Mouse (Mus musculus): ENCODE measurements around the gene Hmcn2. TPM values are rescaled to one million over a fixed set of nuclear protein-coding genes. Genes with fewer than 3 reads are reported as not detected.

Gene Hmcn2
- polyA plus RNA-seq, 1 experiment from 2014 or later, result 0.73 TPM

DNA sequence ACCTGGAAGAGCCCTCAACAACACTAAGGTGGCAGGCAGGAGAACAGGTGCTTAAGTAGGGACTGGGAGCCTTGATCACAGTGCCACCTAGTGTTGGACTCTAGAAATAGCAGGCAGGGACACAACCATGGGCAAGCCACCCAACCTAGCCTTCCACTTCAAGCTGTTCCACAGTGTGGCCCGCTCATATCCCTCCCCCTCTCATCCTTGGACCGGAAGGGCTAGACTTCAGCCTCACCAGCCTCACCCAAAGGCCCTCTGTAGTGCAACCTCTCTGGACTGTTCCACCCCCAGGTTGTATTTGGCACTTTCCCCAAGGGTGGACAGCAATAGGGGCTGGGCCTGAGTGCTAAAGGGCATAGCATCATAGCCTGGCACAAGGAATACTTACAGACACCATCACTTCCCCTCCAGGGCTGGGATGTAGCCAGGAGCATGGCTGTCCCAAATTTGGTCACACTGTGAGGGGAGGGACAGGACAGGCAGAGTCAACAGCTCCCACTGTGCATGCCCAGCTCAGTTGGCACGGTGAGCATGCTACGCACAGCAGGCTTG, 67.2 kb downstream of the Hmcn2 start:
- Histone ChIP-seq H3K4me2 (ENCODE audit: low read length) (no peak overlapping the region), H3K9me3 (ENCODE audit: control insufficient read depth, low read length) (no peaks in the 10 kb centered on the region), H3K36me3 (ENCODE audit: control insufficient read depth, insufficient read depth, low read length) (no peaks in the 10 kb centered on the region), H3K27ac (replicated peaks in 1 of 2; ENCODE audit: control insufficient read depth in 1 of 2, insufficient read depth in 1 of 2, low read depth in 2 of 2, low read length in 2 of 2) (no peak overlapping the region), H3K27me3 (ENCODE audit: control insufficient read depth, insufficient read depth, low read length) (peaks cover 5% of the 10 kb centered on the region; the same call in 1 of the 2 replicates), H3K4me1 (ENCODE audit: control insufficient read depth in 2 of 2, insufficient read depth in 2 of 2, low read length in 2 of 2) (no peaks in the 10 kb centered on the region; a peak in 1 of 4 replicates), H3K4me3 (ENCODE audit: control insufficient read depth in 1 of 2, insufficient read depth in 1 of 2, low read depth in 1 of 2, low read length in 2 of 2) (no peak overlapping the region), H3K9ac (ENCODE audit: low read length) (no peak overlapping the region)
- no peak; the same call in 1 of the 2 replicates for ATAC-seq (ENCODE audit: insufficient number of reproducible peaks, insufficient read depth, low FRiP score, low read depth)
- 53% methylated on average over 4 of the region's 4 CpGs for WGBS

DNA sequence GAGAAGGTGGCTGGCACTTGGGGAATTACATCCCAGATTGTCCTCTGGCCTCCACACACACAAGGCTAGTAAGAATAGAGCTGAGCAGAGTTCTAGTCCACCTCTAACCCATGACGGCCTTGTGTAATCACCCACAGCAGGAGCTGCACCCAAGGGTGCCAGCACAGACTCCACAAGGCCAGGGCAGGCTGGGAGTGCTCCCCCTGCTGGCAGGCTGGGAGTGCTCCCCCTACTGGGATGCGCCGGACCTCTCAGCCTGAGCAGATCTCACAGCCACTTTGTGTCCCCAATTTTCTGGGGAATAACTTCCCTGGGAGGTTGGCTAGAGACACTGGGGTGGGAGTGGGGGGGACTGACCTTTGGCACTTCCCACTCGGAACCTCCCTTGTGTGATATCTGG, 68.7 kb downstream of the Hmcn2 start:
- Histone ChIP-seq H3K4me1 (ENCODE audit: control insufficient read depth in 2 of 2, insufficient read depth in 2 of 2, low read length in 2 of 2) (no peaks in the 10 kb centered on the region; a peak in 1 of 4 replicates), H3K27me3 (ENCODE audit: control insufficient read depth, insufficient read depth, low read length) (peaks cover 5% of the 10 kb centered on the region; the same call in 1 of the 2 replicates), H3K4me3 (ENCODE audit: control insufficient read depth in 1 of 2, insufficient read depth in 1 of 2, low read depth in 1 of 2, low read length in 2 of 2) (no peak overlapping the region), H3K9me3 (ENCODE audit: control insufficient read depth, low read length) (no peaks in the 10 kb centered on the region), H3K36me3 (ENCODE audit: control insufficient read depth, insufficient read depth, low read length) (no peaks in the 10 kb centered on the region), H3K9ac (ENCODE audit: low read length) (no peak overlapping the region), H3K4me2 (ENCODE audit: low read length) (no peak overlapping the region), H3K27ac (replicated peaks in 1 of 2; ENCODE audit: control insufficient read depth in 1 of 2, insufficient read depth in 1 of 2, low read depth in 2 of 2, low read length in 2 of 2) (no peak overlapping the region)
- 16% methylated on average over 4 of the region's 4 CpGs for WGBS
- ATAC-seq (ENCODE audit: insufficient number of reproducible peaks, insufficient read depth, low FRiP score, low read depth), result no peak

DNA sequence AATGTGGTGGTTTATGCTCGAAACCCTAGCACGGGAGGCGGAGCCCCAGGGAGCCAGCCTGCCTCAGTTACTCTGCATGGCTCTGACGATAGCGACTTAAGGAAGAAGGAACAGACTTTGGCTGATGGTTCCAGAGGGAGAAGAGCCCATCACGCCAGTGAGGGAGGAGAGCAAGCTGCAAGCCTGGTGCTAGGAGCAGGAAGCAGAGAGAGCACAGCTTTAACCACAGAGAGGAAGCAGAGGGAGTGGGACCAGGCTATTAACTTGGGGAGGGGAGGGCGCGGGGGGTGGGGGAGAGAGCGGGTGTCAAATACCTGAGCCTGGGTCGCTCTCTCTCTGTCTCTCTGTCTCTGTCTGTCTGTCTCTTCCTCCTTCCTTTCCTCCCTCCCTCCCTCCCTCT, 102.8 kb downstream of the Hmcn2 start:
- 59% methylated on average over 10 of the region's 10 CpGs for WGBS
- H3K4me2 ChIP-seq (ENCODE audit: low read length), result no peak overlapping the region
- H3K36me3 ChIP-seq (ENCODE audit: control insufficient read depth, insufficient read depth, low read length), result no peaks in the 10 kb centered on the region
- H3K4me1 ChIP-seq (ENCODE audit: control insufficient read depth in 2 of 2, insufficient read depth in 2 of 2, low read length in 2 of 2), result peaks cover 0 to 4% of the 10 kb centered on the region in 2 experiments; a peak in 3 of 4 replicates
- H3K9me3 ChIP-seq (ENCODE audit: control insufficient read depth, low read length), result no peaks in the 10 kb centered on the region
- H3K9ac ChIP-seq (ENCODE audit: low read length), result no peak overlapping the region
- no peak overlapping the region for H3K4me3 ChIP-seq (ENCODE audit: control insufficient read depth in 1 of 2, insufficient read depth in 1 of 2, low read depth in 1 of 2, low read length in 2 of 2)
- H3K27me3 ChIP-seq (ENCODE audit: control insufficient read depth, insufficient read depth, low read length), result no peaks in the 10 kb centered on the region; the same call in 1 of the 2 replicates
- H3K27ac ChIP-seq (replicated peaks in 1 of 2; ENCODE audit: control insufficient read depth in 1 of 2, insufficient read depth in 1 of 2, low read depth in 2 of 2, low read length in 2 of 2), result no peak overlapping the region
- no peak for ATAC-seq (ENCODE audit: insufficient number of reproducible peaks, insufficient read depth, low FRiP score, low read depth)

DNA sequence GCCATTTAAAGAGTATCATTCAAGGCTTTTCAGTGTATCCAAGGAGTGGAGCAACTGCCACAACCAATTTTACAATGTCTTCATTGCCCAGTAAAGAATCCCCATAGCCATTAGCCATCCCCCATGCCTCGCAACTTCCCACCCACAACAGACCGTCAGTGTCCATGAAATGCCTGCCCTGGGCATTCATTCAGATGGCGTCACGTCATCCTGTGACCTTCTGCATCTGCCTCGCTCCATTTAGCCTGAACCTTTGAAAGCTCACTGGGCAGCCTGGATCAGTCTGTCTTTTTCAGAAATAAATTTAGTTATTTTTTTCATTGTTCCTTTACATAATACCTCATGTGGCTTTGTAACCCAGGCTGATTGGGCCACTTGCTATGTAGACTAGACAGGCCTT, 103.8 kb downstream of the Hmcn2 start:
- Histone ChIP-seq H3K4me1 (ENCODE audit: control insufficient read depth in 2 of 2, insufficient read depth in 2 of 2, low read length in 2 of 2) (peaks cover 0 to 4% of the 10 kb centered on the region in 2 experiments; a peak in 3 of 4 replicates), H3K4me3 (ENCODE audit: control insufficient read depth in 1 of 2, insufficient read depth in 1 of 2, low read depth in 1 of 2, low read length in 2 of 2) (no peak overlapping the region), H3K27me3 (ENCODE audit: control insufficient read depth, insufficient read depth, low read length) (no peaks in the 10 kb centered on the region; the same call in 1 of the 2 replicates), H3K36me3 (ENCODE audit: control insufficient read depth, insufficient read depth, low read length) (no peaks in the 10 kb centered on the region), H3K9ac (ENCODE audit: low read length) (no peak overlapping the region), H3K4me2 (ENCODE audit: low read length) (no peak overlapping the region), H3K27ac (replicated peaks in 1 of 2; ENCODE audit: control insufficient read depth in 1 of 2, insufficient read depth in 1 of 2, low read depth in 2 of 2, low read length in 2 of 2) (no peak overlapping the region), H3K9me3 (ENCODE audit: control insufficient read depth, low read length) (no peaks in the 10 kb centered on the region)
- no peak for ATAC-seq (ENCODE audit: insufficient number of reproducible peaks, insufficient read depth, low FRiP score, low read depth)
- 92% methylated on average over 5 of the region's 5 CpGs for WGBS

DNA sequence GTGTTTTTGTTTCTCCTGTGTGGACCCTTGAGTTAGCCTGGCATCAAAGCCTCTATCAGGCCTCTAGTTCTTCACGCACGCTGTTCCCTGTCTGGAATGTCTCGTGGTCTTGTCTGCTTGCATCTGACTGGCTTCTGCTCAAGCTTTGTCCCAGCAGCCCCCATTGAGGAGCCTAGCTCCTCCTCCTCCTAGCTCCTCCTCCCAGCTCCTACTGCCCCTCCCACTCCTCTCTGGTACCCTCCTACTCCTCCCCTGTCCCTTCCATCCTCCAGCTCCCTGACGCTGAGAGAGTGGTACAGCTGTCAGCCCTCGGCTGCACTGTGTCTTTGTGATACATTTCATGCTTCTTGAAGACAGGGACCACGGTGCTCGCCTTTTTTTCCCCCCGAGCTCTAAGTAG, 104.4 kb downstream of the Hmcn2 start:
- no peak overlapping the region for H3K4me3 ChIP-seq (ENCODE audit: control insufficient read depth in 1 of 2, insufficient read depth in 1 of 2, low read depth in 1 of 2, low read length in 2 of 2)
- no peak overlapping the region for H3K27ac ChIP-seq (replicated peaks in 1 of 2; ENCODE audit: control insufficient read depth in 1 of 2, insufficient read depth in 1 of 2, low read depth in 2 of 2, low read length in 2 of 2)
- no peaks in the 10 kb centered on the region for H3K9me3 ChIP-seq (ENCODE audit: control insufficient read depth, low read length)
- no peak for ATAC-seq (ENCODE audit: insufficient number of reproducible peaks, insufficient read depth, low FRiP score, low read depth)
- no peaks in the 10 kb centered on the region for H3K36me3 ChIP-seq (ENCODE audit: control insufficient read depth, insufficient read depth, low read length)
- H3K9ac ChIP-seq (ENCODE audit: low read length), result no peak overlapping the region
- H3K4me1 ChIP-seq (ENCODE audit: control insufficient read depth in 2 of 2, insufficient read depth in 2 of 2, low read length in 2 of 2), result peaks cover 0 to 4% of the 10 kb centered on the region in 2 experiments; a peak in 3 of 4 replicates
- WGBS, result 33% methylated on average over 8 of the region's 8 CpGs
- no peak overlapping the region for H3K4me2 ChIP-seq (ENCODE audit: low read length)
- no peaks in the 10 kb centered on the region; the same call in 1 of the 2 replicates for H3K27me3 ChIP-seq (ENCODE audit: control insufficient read depth, insufficient read depth, low read length)

DNA sequence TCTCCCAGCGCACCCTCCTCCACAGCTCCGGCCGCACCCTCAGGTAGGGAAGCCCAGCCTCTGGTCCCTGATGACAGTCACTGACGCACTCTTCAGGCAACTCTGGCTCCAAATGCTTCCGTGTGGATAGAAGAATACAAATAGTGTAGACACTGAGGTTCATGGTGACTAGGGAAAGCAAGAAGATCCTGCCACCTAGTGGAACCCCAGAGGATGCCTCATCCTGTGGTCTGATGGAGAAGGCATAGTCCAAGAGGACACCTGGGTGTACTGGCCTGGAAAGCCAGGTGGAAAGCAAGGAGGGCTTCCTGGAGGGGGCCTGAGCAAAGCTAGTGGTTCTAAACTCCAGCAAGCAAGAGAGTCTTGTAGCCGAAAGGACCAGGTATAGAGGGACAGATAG, 106.7 kb downstream of the Hmcn2 start:
- Histone ChIP-seq H3K4me2 (ENCODE audit: low read length) (no peak overlapping the region), H3K36me3 (ENCODE audit: control insufficient read depth, insufficient read depth, low read length) (no peaks in the 10 kb centered on the region), H3K9ac (ENCODE audit: low read length) (no peak overlapping the region), H3K4me1 (ENCODE audit: control insufficient read depth in 2 of 2, insufficient read depth in 2 of 2, low read length in 2 of 2) (peaks cover 0 to 4% of the 10 kb centered on the region in 2 experiments; a peak in 3 of 4 replicates), H3K27ac (replicated peaks in 1 of 2; ENCODE audit: control insufficient read depth in 1 of 2, insufficient read depth in 1 of 2, low read depth in 2 of 2, low read length in 2 of 2) (no peak overlapping the region), H3K9me3 (ENCODE audit: control insufficient read depth, low read length) (no peaks in the 10 kb centered on the region), H3K4me3 (ENCODE audit: control insufficient read depth in 1 of 2, insufficient read depth in 1 of 2, low read depth in 1 of 2, low read length in 2 of 2) (no peak overlapping the region), H3K27me3 (ENCODE audit: control insufficient read depth, insufficient read depth, low read length) (no peaks in the 10 kb centered on the region; the same call in 1 of the 2 replicates)
- ATAC-seq (ENCODE audit: insufficient number of reproducible peaks, insufficient read depth, low FRiP score, low read depth), result no peak
- WGBS, result 73% methylated on average over 6 of the region's 6 CpGs

DNA sequence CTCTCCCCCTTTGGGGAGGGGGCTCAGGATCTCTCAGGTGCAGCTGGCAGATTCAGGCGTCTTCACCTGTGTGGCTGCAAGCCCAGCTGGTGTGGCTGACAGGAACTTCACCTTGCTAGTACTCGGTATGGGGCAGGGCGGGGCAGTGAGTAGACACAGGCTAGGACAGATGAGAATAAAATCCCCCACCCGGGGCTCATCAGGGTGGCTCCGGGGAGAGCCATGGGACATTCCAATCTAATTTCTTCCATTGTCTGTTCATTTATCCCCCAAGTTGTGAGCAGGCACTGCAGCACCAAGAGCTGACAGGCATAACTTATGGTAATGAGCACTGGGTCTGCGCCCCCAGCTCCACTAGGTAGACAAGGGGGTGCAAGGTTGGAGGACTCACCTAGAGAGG, 108.4 kb downstream of the Hmcn2 start:
- Histone ChIP-seq H3K9me3 (ENCODE audit: control insufficient read depth, low read length) (no peaks in the 10 kb centered on the region), H3K9ac (ENCODE audit: low read length) (no peak overlapping the region), H3K27me3 (ENCODE audit: control insufficient read depth, insufficient read depth, low read length) (no peaks in the 10 kb centered on the region; the same call in 1 of the 2 replicates), H3K4me2 (ENCODE audit: low read length) (no peak overlapping the region), H3K4me1 (ENCODE audit: control insufficient read depth in 2 of 2, insufficient read depth in 2 of 2, low read length in 2 of 2) (peaks cover 0 to 4% of the 10 kb centered on the region in 2 experiments; a peak in 2 of 4 replicates), H3K4me3 (ENCODE audit: control insufficient read depth in 1 of 2, insufficient read depth in 1 of 2, low read depth in 1 of 2, low read length in 2 of 2) (no peak overlapping the region), H3K27ac (replicated peaks in 1 of 2; ENCODE audit: control insufficient read depth in 1 of 2, insufficient read depth in 1 of 2, low read depth in 2 of 2, low read length in 2 of 2) (no peak overlapping the region), H3K36me3 (ENCODE audit: control insufficient read depth, insufficient read depth, low read length) (no peaks in the 10 kb centered on the region)
- 65% methylated on average over 6 of the region's 6 CpGs for WGBS
- ATAC-seq (ENCODE audit: insufficient number of reproducible peaks, insufficient read depth, low FRiP score, low read depth), result no peak

DNA sequence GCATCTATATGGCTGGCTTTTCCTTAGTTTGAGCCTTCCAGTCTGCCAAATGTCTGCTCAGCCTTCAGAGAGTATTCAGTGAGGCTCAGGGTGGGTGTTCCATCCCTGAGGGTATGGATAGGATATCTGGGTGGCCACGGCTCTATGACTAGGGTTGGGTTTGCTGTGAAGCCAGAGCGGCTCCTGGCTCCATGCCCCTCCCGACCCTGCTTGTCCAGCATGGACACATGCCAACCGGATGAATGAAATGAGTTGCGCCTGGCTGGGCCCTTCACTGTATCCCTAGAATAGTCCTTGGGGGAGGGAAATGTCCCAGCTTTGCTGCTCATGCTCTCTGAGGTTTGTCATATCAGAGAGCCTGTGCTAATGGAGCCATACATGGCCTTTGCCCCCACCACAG, 117.3 kb downstream of the Hmcn2 start:
- Histone ChIP-seq H3K36me3 (ENCODE audit: control insufficient read depth, insufficient read depth, low read length) (no peaks in the 10 kb centered on the region), H3K4me2 (ENCODE audit: low read length) (no peak overlapping the region), H3K27ac (replicated peaks in 1 of 2; ENCODE audit: control insufficient read depth in 1 of 2, insufficient read depth in 1 of 2, low read depth in 2 of 2, low read length in 2 of 2) (no peak overlapping the region), H3K4me1 (ENCODE audit: control insufficient read depth in 2 of 2, insufficient read depth in 2 of 2, low read length in 2 of 2) (peaks cover 2 to 4% of the 10 kb centered on the region in 2 experiments; a peak in 2 of 4 replicates), H3K9ac (ENCODE audit: low read length) (no peak overlapping the region), H3K4me3 (ENCODE audit: control insufficient read depth in 1 of 2, insufficient read depth in 1 of 2, low read depth in 1 of 2, low read length in 2 of 2) (no peak overlapping the region), H3K27me3 (ENCODE audit: control insufficient read depth, insufficient read depth, low read length) (peaks cover 7% of the 10 kb centered on the region; the same call in 1 of the 2 replicates), H3K9me3 (ENCODE audit: control insufficient read depth, low read length) (no peaks in the 10 kb centered on the region)
- WGBS, result 45% methylated on average over 5 of the region's 5 CpGs
- no peak; the same call in 1 of the 2 replicates for ATAC-seq (ENCODE audit: insufficient number of reproducible peaks, insufficient read depth, low FRiP score, low read depth)

Data from heart, embryonic 14.5 days (tissue).